Mouse (Mus musculus) bone marrow, adult 2 months (tissue): Measurements from ENCODE around the gene Mfap3l.

Source experiments
- CTCF ChIP-seq: fragments of 200-500 bp; IDR thresholded peaks from 2 replicates; pipeline ENCODE4 v1.5.1; 2011; ENCODE audit warnings: low read length, control low read depth; ENCODE audit not compliant: control insufficient read depth, insufficient read depth
- POLR2A ChIP-seq: fragments of 200-500 bp; IDR thresholded peaks from 2 replicates; pipeline ENCODE4 v1.6.1; 2011; ENCODE audit warnings: low read depth, mild to moderate bottlenecking, control low read depth, low read length, borderline replicate concordance; ENCODE audit not compliant: control insufficient read depth

DNA sequence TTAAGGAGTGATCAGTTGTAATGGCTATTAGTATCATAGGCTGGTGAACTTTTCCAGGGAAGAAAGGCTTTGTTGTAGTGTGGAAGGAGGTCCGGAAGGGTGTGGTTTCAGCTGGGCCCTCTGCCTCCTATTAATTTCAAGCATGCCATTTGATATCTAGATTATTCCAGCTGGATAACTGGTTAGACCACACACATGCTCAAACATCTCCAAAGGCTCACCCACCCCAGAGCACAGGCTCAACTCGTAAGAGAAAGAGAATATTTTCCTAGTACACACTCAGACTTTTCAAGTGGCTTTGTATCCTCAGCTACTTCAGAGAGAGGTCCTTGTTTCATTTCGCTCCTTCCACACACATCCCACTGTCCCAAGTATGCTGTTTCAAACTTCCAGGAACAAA lies 4.7 kb upstream of the Mfap3l start:
- TF ChIP-seq CTCF (no peak), POLR2A (no peak)
